Mouse (Mus musculus): ENCODE measurements around the gene Ablim1. TPM values are rescaled to one million over a fixed set of nuclear protein-coding genes. Genes with fewer than 3 reads are reported as not detected.

The Ablim1 gene
- total and polyA plus RNA-seq, 3 experiments, result 101 to 454 (median 418) TPM

DNA sequence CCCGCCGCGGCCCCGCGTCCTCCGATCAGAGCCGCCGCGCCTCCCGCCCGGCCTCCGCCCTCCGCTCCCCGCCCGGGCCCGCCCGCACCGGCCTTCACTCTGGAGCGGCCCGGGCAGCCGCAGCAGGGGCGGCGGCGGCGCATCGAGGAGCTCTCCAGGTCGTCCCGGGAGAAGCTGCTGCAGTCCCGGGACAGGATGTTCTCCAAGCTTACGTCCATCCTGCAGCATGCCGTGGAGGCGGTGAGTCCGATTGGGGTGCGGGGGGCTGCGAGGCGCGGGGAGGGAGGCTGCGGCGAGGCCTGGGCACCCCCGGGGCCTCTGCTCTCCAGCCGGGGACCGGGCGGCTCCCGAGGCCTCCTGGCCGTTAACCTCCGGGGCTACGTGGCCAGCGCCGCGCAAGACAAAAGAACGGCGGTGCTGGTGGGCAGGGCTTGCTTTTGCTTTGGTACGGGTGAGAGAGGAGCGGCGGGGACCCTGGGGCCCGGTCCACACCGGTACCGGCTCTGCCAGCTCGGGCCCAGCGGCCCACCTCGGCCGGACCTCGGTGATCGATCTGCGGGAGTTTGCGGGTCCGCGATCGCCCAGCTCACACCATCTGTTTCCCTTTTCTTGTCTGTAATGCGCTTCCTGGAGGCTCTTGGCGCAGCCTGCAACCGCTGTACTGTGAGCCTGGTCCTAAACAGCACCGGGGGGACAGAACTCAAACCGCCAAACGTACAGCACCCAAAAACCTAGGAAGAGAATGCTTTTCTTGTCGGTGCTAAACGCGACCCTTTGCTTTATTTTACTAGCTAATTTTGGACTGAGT, 46.6 kb upstream of the Ablim1 start:
- Histone ChIP-seq H3K27ac (peak overlapping the region; percentile 96), H3K27me3 (ENCODE audit: control insufficient read depth, insufficient read depth, low read length) (no peaks in the 10 kb centered on the region), H3K79me2 (replicated peaks; ENCODE audit: control insufficient read depth, insufficient read depth, low read length) (peaks cover 3% of the 10 kb centered on the region), H3K36me3 (ENCODE audit: control insufficient read depth, insufficient read depth, low read length) (peaks cover 10% of the 10 kb centered on the region), H3K4me3 (peak overlapping the region; percentile 79), H3K4me1 (ENCODE audit: control insufficient read depth, insufficient read depth, low read length) (peaks cover 26% of the 10 kb centered on the region), H3K9ac (ENCODE audit: low read depth, low read length) (peak overlapping the region; percentile 100)
- no peak for TF ChIP-seq POLR2A (IDR thresholded peaks at IDR 0.05; ENCODE audit: insufficient read depth, low read depth, low read length)
- no peak for TF ChIP-seq EP300 (IDR thresholded peaks at IDR 0.05; ENCODE audit: insufficient read depth, low read depth, low read length)
- no peak for TF ChIP-seq CTCF (IDR thresholded peaks at IDR 0.05)
- WGBS, result under 1% methylated on average over 65 of the region's 78 CpGs
- intact Hi-C loops (cut with DNase I), result loop anchor here (5.0 kb wide), 2 partner anchors 251 to 549 kb away; partner anchors contain the start of gene Atrnl1
- peak in 1 of 2 experiments; percentile 80 for DNase-seq

GRCm38 (mm10) chr19:57360341-57361130, 45.8 kb upstream of the Ablim1 start, which contains the start of gene Fam160b1:
Gene Fam160b1 (plus strand): TSS chr19:57360680.
- TF ChIP-seq EP300 (IDR thresholded peaks at IDR 0.05; ENCODE audit: insufficient read depth, low read depth, low read length) (peak; percentile 69; the same call in 1 of the 2 replicates), CTCF (IDR thresholded peaks at IDR 0.05) (peak; percentile 73), POLR2A (IDR thresholded peaks at IDR 0.05; ENCODE audit: insufficient read depth, low read depth, low read length) (peak; percentile 69)
- Histone ChIP-seq H3K9ac (ENCODE audit: low read depth, low read length) (peak within 1 kb of the TSS; percentile 100), H3K27me3 (ENCODE audit: control insufficient read depth, insufficient read depth, low read length) (no peaks in the 10 kb centered on the region), H3K4me1 (ENCODE audit: control insufficient read depth, insufficient read depth, low read length) (peaks cover 26% of the 10 kb centered on the region), H3K4me3 (peak within 1 kb of the TSS; percentile 79), H3K36me3 (ENCODE audit: control insufficient read depth, insufficient read depth, low read length) (peaks cover 8% of the 10 kb centered on the region), H3K27ac (peak within 1 kb of the TSS; percentile 96), H3K79me2 (replicated peaks; ENCODE audit: control insufficient read depth, insufficient read depth, low read length) (peaks cover 3% of the 10 kb centered on the region)
- 1% methylated on average over 50 of the region's 70 CpGs for WGBS
- peak; percentile 98 for DNase-seq
- intact Hi-C loops (cut with DNase I), result loop anchor here (5.0 kb wide), 2 partner anchors 252 to 548 kb away; partner anchors contain the start of gene Atrnl1

DNA sequence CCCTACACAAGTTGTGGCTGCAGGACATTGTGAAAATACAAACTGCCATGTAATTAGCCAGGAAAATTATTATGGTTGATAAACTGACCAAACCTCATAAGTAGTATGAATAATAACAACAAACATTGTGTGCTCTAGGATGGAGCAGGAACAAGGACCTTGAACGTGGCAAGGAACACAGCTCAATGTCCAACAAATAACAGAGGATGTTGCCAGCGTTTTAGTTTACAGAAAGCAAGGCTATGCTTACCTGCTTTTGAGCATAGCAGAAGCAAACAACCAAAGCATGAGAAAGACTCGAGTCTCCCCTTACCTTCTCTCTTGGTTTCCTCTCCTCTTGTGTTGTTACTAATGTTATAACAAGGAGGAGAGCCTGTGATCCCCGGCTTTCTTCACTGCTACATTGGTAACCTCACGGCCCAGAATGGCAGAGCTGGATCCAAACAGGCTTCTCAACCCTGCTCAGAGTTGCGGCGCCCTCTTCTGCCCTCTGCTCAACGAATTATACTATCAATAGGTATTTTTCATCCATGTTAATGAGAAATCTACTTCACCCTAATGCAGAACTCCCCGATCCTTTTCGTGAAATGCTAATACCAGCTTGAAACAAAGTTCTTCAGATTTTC, 45.1 kb upstream of the Ablim1 start:
- TF ChIP-seq EP300 (IDR thresholded peaks at IDR 0.05; ENCODE audit: insufficient read depth, low read depth, low read length) (no peak), CTCF (IDR thresholded peaks at IDR 0.05) (peak; percentile 27)
- Histone ChIP-seq H3K27ac (peak overlapping the region; percentile 90), H3K4me1 (ENCODE audit: control insufficient read depth, insufficient read depth, low read length) (peaks cover 25% of the 10 kb centered on the region), H3K79me2 (replicated peaks; ENCODE audit: control insufficient read depth, insufficient read depth, low read length) (peaks cover 3% of the 10 kb centered on the region), H3K36me3 (ENCODE audit: control insufficient read depth, insufficient read depth, low read length) (peaks cover 8% of the 10 kb centered on the region), H3K9ac (ENCODE audit: low read depth, low read length) (peak overlapping the region; percentile 29), H3K27me3 (ENCODE audit: control insufficient read depth, insufficient read depth, low read length) (no peaks in the 10 kb centered on the region), H3K4me3 (peak overlapping the region; percentile 45)
- intact Hi-C loops (cut with DNase I), result loop anchor here (5.0 kb wide), 2 partner anchors 252 to 548 kb away; partner anchors contain the start of gene Atrnl1
- WGBS, result 17% methylated on average over 10 of the region's 10 CpGs
- peak in 1 of 2 experiments; percentile 43 for DNase-seq

- Histone ChIP-seq H3K27me3 (ENCODE audit: control insufficient read depth, insufficient read depth, low read length) (no peaks in the 10 kb centered on the region), H3K4me1 (ENCODE audit: control insufficient read depth, insufficient read depth, low read length) (peaks cover 22% of the 10 kb centered on the region), H3K79me2 (replicated peaks; ENCODE audit: control insufficient read depth, insufficient read depth, low read length) (peaks cover 3% of the 10 kb centered on the region; the same call in 1 of the 2 replicates), H3K27ac (peak overlapping the region; percentile 90), H3K9ac (ENCODE audit: low read depth, low read length) (peak overlapping the region; percentile 24), H3K4me3 (peak overlapping the region; percentile 45), H3K36me3 (ENCODE audit: control insufficient read depth, insufficient read depth, low read length) (peaks cover 2% of the 10 kb centered on the region)
- no peak for TF ChIP-seq EP300 (IDR thresholded peaks at IDR 0.05; ENCODE audit: insufficient read depth, low read depth, low read length)
- no peak for TF ChIP-seq CTCF (IDR thresholded peaks at IDR 0.05)
- TF ChIP-seq POLR2A (IDR thresholded peaks at IDR 0.05; ENCODE audit: insufficient read depth, low read depth, low read length), result no peak
- intact Hi-C loops (cut with DNase I), result no loop called here
- 61% methylated on average over 20 of the region's 20 CpGs for WGBS
- DNase-seq, result no peak
Measured at GRCm38 (mm10) chr19:57358836-57359598, 44.3 kb upstream of the Ablim1 start.

- peak; percentile 86 to 88 for DNase-seq
- Histone ChIP-seq H3K36me3 (ENCODE audit: control insufficient read depth, insufficient read depth, low read length) (no peaks in the 10 kb centered on the region; the same call in none of the 2 replicates), H3K9ac (ENCODE audit: low read depth, low read length) (peak overlapping the region; percentile 53), H3K27ac (peak overlapping the region; percentile 66), H3K4me1 (ENCODE audit: control insufficient read depth, insufficient read depth, low read length) (peaks cover 17% of the 10 kb centered on the region), H3K79me2 (replicated peaks; ENCODE audit: control insufficient read depth, insufficient read depth, low read length) (peaks cover 3% of the 10 kb centered on the region; the same call in 1 of the 2 replicates), H3K27me3 (ENCODE audit: control insufficient read depth, insufficient read depth, low read length) (no peaks in the 10 kb centered on the region), H3K4me3 (peak overlapping the region; percentile 46)
- peak; percentile 85 for TF ChIP-seq CTCF (IDR thresholded peaks at IDR 0.05)
- TF ChIP-seq POLR2A (IDR thresholded peaks at IDR 0.05; ENCODE audit: insufficient read depth, low read depth, low read length), result peak; percentile 79; the same call in 1 of the 2 replicates
- TF ChIP-seq EP300 (IDR thresholded peaks at IDR 0.05; ENCODE audit: insufficient read depth, low read depth, low read length), result peak; percentile 78
- whole genome bisulfite sequencing, result 35% methylated on average over 12 of the region's 12 CpGs
- intact Hi-C loops (cut with DNase I), result no loop called here
Measured at GRCm38 (mm10) chr19:57358322-57358721, 43.6 kb upstream of the Ablim1 start.

All from heart, adult 2 months (tissue).